Mouse (Mus musculus): ENCODE measurements around the gene Akap13. TPM values are rescaled to one million over a fixed set of nuclear protein-coding genes. Genes with fewer than 3 reads are reported as not detected.
"Not testable (repeated sequence)": the region's sequence is repeated elsewhere in the genome, so short reads cannot be mapped to it uniquely, and the experiment has no call there.

Gene Akap13
- total and polyA plus RNA-seq, 3 experiments = 16.8 to 72.0 (median 64.1) TPM

GRCm38 (mm10) chr7:75781948-75782722, 326.8 kb downstream of the Akap13 start:
- DNase-seq = peak; percentile 90 to 93
- H3K36me3 ChIP-seq (ENCODE audit: control insufficient read depth, insufficient read depth, low read length) = peaks cover 17% of the 10 kb centered on the region
- 9% methylated on average over 36 of the region's 36 CpGs for whole genome bisulfite sequencing
- peak overlapping the region; percentile 72 for H3K4me3 ChIP-seq
- peaks cover 5% of the 10 kb centered on the region for H3K4me1 ChIP-seq (ENCODE audit: control insufficient read depth, insufficient read depth, low read length)
- H3K27ac ChIP-seq = peak overlapping the region; percentile 90
- peak overlapping the region; percentile 92 for H3K9ac ChIP-seq (ENCODE audit: low read depth, low read length)
- H3K27me3 ChIP-seq (ENCODE audit: control insufficient read depth, insufficient read depth, low read length) = no peaks in the 10 kb centered on the region
- no peaks in the 10 kb centered on the region for H3K79me2 ChIP-seq (replicated peaks; ENCODE audit: control insufficient read depth, insufficient read depth, low read length)
- intact Hi-C loops (cut with DNase I) = no loop called here
- TF ChIP-seq EP300 (IDR thresholded peaks at IDR 0.05; ENCODE audit: insufficient read depth, low read depth, low read length) (no peak), POLR2A (IDR thresholded peaks at IDR 0.05; ENCODE audit: insufficient read depth, low read depth, low read length) (peak; percentile 59), CTCF (IDR thresholded peaks at IDR 0.05) (peak; percentile 31)

- Histone ChIP-seq H3K9ac (ENCODE audit: low read depth, low read length) (peak overlapping the region; percentile 55; the same call in 1 of the 2 replicates), H3K27ac (peak overlapping the region; percentile 90), H3K79me2 (replicated peaks; ENCODE audit: control insufficient read depth, insufficient read depth, low read length) (no peaks in the 10 kb centered on the region), H3K36me3 (ENCODE audit: control insufficient read depth, insufficient read depth, low read length) (peaks cover 17% of the 10 kb centered on the region), H3K4me3 (peak overlapping the region; percentile 72), H3K4me1 (ENCODE audit: control insufficient read depth, insufficient read depth, low read length) (peaks cover 7% of the 10 kb centered on the region), H3K27me3 (ENCODE audit: control insufficient read depth, insufficient read depth, low read length) (no peaks in the 10 kb centered on the region)
- no peak for DNase-seq
- no peak for TF ChIP-seq CTCF (IDR thresholded peaks at IDR 0.05)
- TF ChIP-seq EP300 (IDR thresholded peaks at IDR 0.05; ENCODE audit: insufficient read depth, low read depth, low read length) = no peak
- no peak for TF ChIP-seq POLR2A (IDR thresholded peaks at IDR 0.05; ENCODE audit: insufficient read depth, low read depth, low read length)
- intact Hi-C loops (cut with DNase I) = no loop called here
- WGBS = 36% methylated on average over 3 of the region's 3 CpGs
Observed at GRCm38 (mm10) chr7:75782723-75783011, 327.3 kb downstream of the Akap13 start.

- Histone ChIP-seq H3K27me3 (ENCODE audit: control insufficient read depth, insufficient read depth, low read length) (no peaks in the 10 kb centered on the region), H3K4me3 (no peak overlapping the region), H3K9ac (ENCODE audit: low read depth, low read length) (no peak overlapping the region), H3K79me2 (replicated peaks; ENCODE audit: control insufficient read depth, insufficient read depth, low read length) (no peaks in the 10 kb centered on the region), H3K4me1 (ENCODE audit: control insufficient read depth, insufficient read depth, low read length) (peaks cover 13% of the 10 kb centered on the region), H3K36me3 (ENCODE audit: control insufficient read depth, insufficient read depth, low read length) (peaks cover 5% of the 10 kb centered on the region), H3K27ac (no peak overlapping the region)
- no peak for DNase-seq
- intact Hi-C loops (cut with DNase I) = loop anchor here (2.0 kb wide), 1 partner anchor 51 kb away; no protein-coding TSS in a partner anchor
- TF ChIP-seq POLR2A (IDR thresholded peaks at IDR 0.05; ENCODE audit: insufficient read depth, low read depth, low read length) = no peak
- TF ChIP-seq CTCF (IDR thresholded peaks at IDR 0.05) = no peak
- no peak for TF ChIP-seq EP300 (IDR thresholded peaks at IDR 0.05; ENCODE audit: insufficient read depth, low read depth, low read length)
- 88% methylated on average over 14 of the region's 14 CpGs for WGBS
Observed at GRCm38 (mm10) chr7:75785388-75786328, 330.3 kb downstream of the Akap13 start.

GRCm38 (mm10) chr7:75786812-75787211, 331.5 kb downstream of the Akap13 start:
- no peak overlapping the region for H3K9ac ChIP-seq (ENCODE audit: low read depth, low read length)
- intact Hi-C loops (cut with DNase I) = no loop called here
- H3K79me2 ChIP-seq (replicated peaks; ENCODE audit: control insufficient read depth, insufficient read depth, low read length) = no peaks in the 10 kb centered on the region
- H3K36me3 ChIP-seq (ENCODE audit: control insufficient read depth, insufficient read depth, low read length) = peaks cover 5% of the 10 kb centered on the region
- H3K4me1 ChIP-seq (ENCODE audit: control insufficient read depth, insufficient read depth, low read length) = peaks cover 14% of the 10 kb centered on the region
- no peak overlapping the region for H3K27ac ChIP-seq
- no peak for DNase-seq
- H3K27me3 ChIP-seq (ENCODE audit: control insufficient read depth, insufficient read depth, low read length) = no peaks in the 10 kb centered on the region
- TF ChIP-seq POLR2A (IDR thresholded peaks at IDR 0.05; ENCODE audit: insufficient read depth, low read depth, low read length) (no peak), EP300 (IDR thresholded peaks at IDR 0.05; ENCODE audit: insufficient read depth, low read depth, low read length) (no peak), CTCF (IDR thresholded peaks at IDR 0.05) (no peak)
- 29% methylated on average over 1 of the region's 2 CpGs for WGBS
- no peak overlapping the region for H3K4me3 ChIP-seq

- DNase-seq = no peak
- TF ChIP-seq POLR2A (IDR thresholded peaks at IDR 0.05; ENCODE audit: insufficient read depth, low read depth, low read length) (no peak), CTCF (IDR thresholded peaks at IDR 0.05) (no peak), EP300 (IDR thresholded peaks at IDR 0.05; ENCODE audit: insufficient read depth, low read depth, low read length) (no peak)
- H3K27me3 ChIP-seq (ENCODE audit: control insufficient read depth, insufficient read depth, low read length) = no peaks in the 10 kb centered on the region
- H3K4me1 ChIP-seq (ENCODE audit: control insufficient read depth, insufficient read depth, low read length) = peaks cover 14% of the 10 kb centered on the region
- intact Hi-C loops (cut with DNase I) = no loop called here
- WGBS = 48% methylated on average over 3 of the region's 3 CpGs
- peaks cover 5% of the 10 kb centered on the region for H3K36me3 ChIP-seq (ENCODE audit: control insufficient read depth, insufficient read depth, low read length)
- no peaks in the 10 kb centered on the region for H3K79me2 ChIP-seq (replicated peaks; ENCODE audit: control insufficient read depth, insufficient read depth, low read length)
- H3K4me3 ChIP-seq = no peak overlapping the region
- H3K9ac ChIP-seq (ENCODE audit: low read depth, low read length) = no peak overlapping the region
- no peak overlapping the region for H3K27ac ChIP-seq
Observed at GRCm38 (mm10) chr7:75787371-75787770, 332.0 kb downstream of the Akap13 start.

GRCm38 (mm10) chr7:75788069-75788800, 332.9 kb downstream of the Akap13 start:
- H3K27me3 ChIP-seq (ENCODE audit: control insufficient read depth, insufficient read depth, low read length); H3K79me2 ChIP-seq (replicated peaks; ENCODE audit: control insufficient read depth, insufficient read depth, low read length); H3K27ac ChIP-seq; DNase-seq; intact Hi-C loops (cut with DNase I); H3K9ac ChIP-seq (ENCODE audit: low read depth, low read length); H3K36me3 ChIP-seq (ENCODE audit: control insufficient read depth, insufficient read depth, low read length); H3K4me3 ChIP-seq: not testable (repeated sequence)
- peaks cover 10% of the 10 kb centered on the region for H3K4me1 ChIP-seq (ENCODE audit: control insufficient read depth, insufficient read depth, low read length)
- 68% methylated on average over 4 of the region's 7 CpGs for WGBS

- H3K79me2 ChIP-seq (replicated peaks; ENCODE audit: control insufficient read depth, insufficient read depth, low read length); H3K36me3 ChIP-seq (ENCODE audit: control insufficient read depth, insufficient read depth, low read length); H3K4me3 ChIP-seq; H3K27me3 ChIP-seq (ENCODE audit: control insufficient read depth, insufficient read depth, low read length); H3K9ac ChIP-seq (ENCODE audit: low read depth, low read length); intact Hi-C loops (cut with DNase I); DNase-seq: not testable (repeated sequence)
- Histone ChIP-seq H3K27ac (peak overlapping the region; percentile 67), H3K4me1 (ENCODE audit: control insufficient read depth, insufficient read depth, low read length) (peaks cover 10% of the 10 kb centered on the region)
- WGBS = 83% methylated on average over 3 of the region's 3 CpGs
Observed at GRCm38 (mm10) chr7:75788801-75789135, 333.4 kb downstream of the Akap13 start.

Measured in heart, adult 2 months (tissue).